Mouse (Mus musculus) thymus, adult 2 months (tissue): ENCODE data around the gene Flnc. TPM values are rescaled to one million over a fixed set of nuclear protein-coding genes. Genes with fewer than 3 reads are reported as not detected.

Source experiments
- DNase-seq: peaks from one replicate; pipeline ENCODE4 v3.0.0; 2021
- H3K27ac ChIP-seq: fragments of 200-500 bp; 2 replicates; pipeline ENCODE4 v1.5.1; 2012; ENCODE audit warnings: low read length, control low read depth; ENCODE audit not compliant: control insufficient read depth, insufficient read depth
- H3K27me3 ChIP-seq: fragments of 200-500 bp; 2 replicates; pipeline ENCODE4 v1.6.1; 2012; ENCODE audit warnings: mild to moderate bottlenecking, low read length, moderate library complexity, mixed read lengths; ENCODE audit not compliant: control insufficient read depth, insufficient read depth
- H3K36me3 ChIP-seq: fragments of 200-500 bp; 2 replicates; pipeline ENCODE4 v1.6.1; 2012; ENCODE audit warnings: mild to moderate bottlenecking, low read length, moderate library complexity; ENCODE audit not compliant: control insufficient read depth, insufficient read depth
- H3K4me1 ChIP-seq: fragments of 200-500 bp; replicated peaks from 2 replicates; pipeline ENCODE4 v1.6.1; 2012; ENCODE audit warnings: low read length; ENCODE audit not compliant: control insufficient read depth, insufficient read depth
- H3K4me3 ChIP-seq: fragments of 200-500 bp; 2 replicates; pipeline ENCODE4 v1.5.1; 2012; ENCODE audit warnings: mild to moderate bottlenecking, low read length, control low read depth, moderate library complexity; ENCODE audit not compliant: control insufficient read depth, insufficient read depth
- CTCF ChIP-seq: fragments of 200-500 bp; IDR thresholded peaks from 2 replicates; pipeline ENCODE4 v1.5.1; 2012; ENCODE audit warnings: mild to moderate bottlenecking, control low read depth, low read length, moderate library complexity, borderline replicate concordance; ENCODE audit not compliant: control insufficient read depth, poor library complexity, insufficient read depth; ENCODE audit errors: extremely low read depth
- POLR2A ChIP-seq: fragments of 200-500 bp; IDR thresholded peaks from 2 replicates; pipeline ENCODE4 v1.6.1; 2012; ENCODE audit warnings: mild to moderate bottlenecking, low read length, control low read depth, moderate library complexity; ENCODE audit not compliant: control insufficient read depth, poor library complexity, insufficient read depth; ENCODE audit errors: extremely low read depth
- WGBS: fragments of 180-500 bp; shearing (Covaris S2); methylation state at CpG from one replicate; pipeline ENCODE4 v1.1.7; 2018; 5-methylcytosine and 5-hydroxymethylcytosine counted together
- polyA plus RNA-seq: library from polyadenylated mRNA; depleted of rRNA; stranded (reverse); fragments of >200 nt; gene quantifications from 2 replicates; pipeline ENCODE4 v1.2.3, GENCODE M21; 2012

The Flnc gene
- polyA plus RNA-seq, 1 experiment = 2.5 TPM

GRCm38 (mm10) chr6:29394286-29394685 is 38.8 kb upstream of the Flnc start:
- H3K4me1 ChIP-seq = peaks cover 7% of the 10 kb centered on the region
- H3K36me3 ChIP-seq = no peaks in the 10 kb centered on the region
- WGBS = 88% methylated on average over 1 of the region's 1 CpGs
- DNase-seq = no peak
- no peak overlapping the region for H3K27ac ChIP-seq
- H3K4me3 ChIP-seq = no peak overlapping the region
- TF ChIP-seq POLR2A (no peak), CTCF (no peak)
- peaks cover 28% of the 10 kb centered on the region for H3K27me3 ChIP-seq

- no peaks in the 10 kb centered on the region for H3K36me3 ChIP-seq
- peak within 1 kb of the TSS; percentile 42 for H3K4me3 ChIP-seq
- H3K27ac ChIP-seq = no peak within 1 kb of the TSS
- TF ChIP-seq POLR2A = no peak
- TF ChIP-seq CTCF = no peak
- peaks cover 7% of the 10 kb centered on the region for H3K4me1 ChIP-seq
- DNase-seq = peak; percentile 21
- 2% methylated on average over 49 of the region's 49 CpGs for WGBS
- peaks cover 30% of the 10 kb centered on the region for H3K27me3 ChIP-seq
Measured at GRCm38 (mm10) chr6:29395910-29396713, 36.9 kb upstream of the Flnc start, which contains the start of gene Ccdc136. TSS of gene Ccdc136 (plus strand) at chr6:29396309.

- no peak overlapping the region for H3K27ac ChIP-seq
Measured at GRCm38 (mm10) chr6:29396714-29397540, 36.1 kb upstream of the Flnc start.

GRCm38 (mm10) chr6:29397575-29397974 is 35.5 kb upstream of the Flnc start:
- no peak for DNase-seq
- 73% methylated on average over 6 of the region's 6 CpGs for WGBS
- no peak for TF ChIP-seq POLR2A
- no peak for TF ChIP-seq CTCF
- Histone ChIP-seq H3K4me1 (peaks cover 7% of the 10 kb centered on the region), H3K4me3 (no peak overlapping the region), H3K27me3 (peaks cover 30% of the 10 kb centered on the region), H3K36me3 (no peaks in the 10 kb centered on the region), H3K27ac (no peak overlapping the region)

More at GRCm38 (mm10) chr6:29396714-29397540, 36.1 kb upstream of the Flnc start:
- H3K4me1 ChIP-seq = peaks cover 7% of the 10 kb centered on the region
- no peaks in the 10 kb centered on the region for H3K36me3 ChIP-seq
- peaks cover 30% of the 10 kb centered on the region for H3K27me3 ChIP-seq
- WGBS = 29% methylated on average over 24 of the region's 24 CpGs
- TF ChIP-seq POLR2A (no peak), CTCF (no peak)
- peak overlapping the region; percentile 42 for H3K4me3 ChIP-seq
- DNase-seq = no peak

GRCm38 (mm10) chr6:29399851-29400250 is 33.2 kb upstream of the Flnc start:
- TF ChIP-seq POLR2A (no peak), CTCF (no peak)
- Histone ChIP-seq H3K4me3 (no peak overlapping the region), H3K27ac (no peak overlapping the region), H3K36me3 (no peaks in the 10 kb centered on the region), H3K4me1 (peaks cover 7% of the 10 kb centered on the region), H3K27me3 (peaks cover 25% of the 10 kb centered on the region)
- 97% methylated on average over 4 of the region's 4 CpGs for WGBS
- DNase-seq = no peak

GRCm38 (mm10) chr6:29402693-29403342 is 30.2 kb upstream of the Flnc start:
- Histone ChIP-seq H3K27ac (no peak overlapping the region), H3K27me3 (peaks cover 4% of the 10 kb centered on the region; the same call in 1 of the 2 replicates), H3K4me1 (no peaks in the 10 kb centered on the region), H3K36me3 (no peaks in the 10 kb centered on the region), H3K4me3 (no peak overlapping the region)
- TF ChIP-seq POLR2A = no peak
- 0 out of 2 replicates have a peak, but pooled peaks have one; percentile 51 for TF ChIP-seq CTCF
- DNase-seq = no peak
- WGBS = 24% methylated on average over 34 of the region's 34 CpGs
